Mouse (Mus musculus) E14TG2a.4 (cell line): ENCODE data around the gene Pdzd7.

Source experiments
- CTCF ChIP-seq: conservative IDR thresholded peaks from 2 replicates; pipeline ENCODE4 v1.5.1; 2014; ENCODE audit warnings: low read length
- NANOG ChIP-seq: IDR thresholded peaks from 2 replicates; pipeline ENCODE4 v1.6.1; 2014; ENCODE audit warnings: borderline replicate concordance, low read length, mixed read lengths
- POU5F1 ChIP-seq: IDR thresholded peaks from 2 replicates; pipeline ENCODE4 v1.6.1; 2014; ENCODE audit warnings: low read length, borderline replicate concordance

DNA sequence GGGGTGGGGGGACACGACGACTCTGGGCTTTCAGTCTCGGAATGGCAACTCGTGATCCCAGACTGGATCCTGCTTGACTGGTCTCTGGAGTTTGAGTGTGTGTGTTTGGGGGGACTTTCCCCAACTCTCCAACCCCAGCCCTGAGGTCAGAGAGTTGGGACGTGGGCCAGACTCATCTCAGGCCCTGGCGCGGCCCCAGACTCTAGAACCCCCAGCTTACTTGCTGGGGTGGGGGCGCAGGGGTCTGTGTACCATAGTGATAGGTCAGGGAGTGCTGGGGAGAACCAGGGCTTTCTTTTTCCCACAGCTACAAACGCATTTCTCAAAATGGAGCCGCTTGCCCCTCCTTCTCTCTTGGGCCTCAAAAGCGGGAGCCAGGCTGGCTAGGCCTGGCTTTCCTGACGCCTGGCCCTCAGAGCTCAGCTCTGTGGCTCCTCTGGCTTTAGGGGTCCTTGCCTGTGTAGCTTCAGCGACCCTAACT lies 27.1 kb downstream of the Pdzd7 start:
- no peak for TF ChIP-seq CTCF
- no peak for TF ChIP-seq POU5F1
- no peak for TF ChIP-seq NANOG
